17 mouse cellular contexts compared by ENCODE assay signal in genomic region chr2:154399325-154399724, GRCm38 (mm10). TPM values are rescaled to one million over a fixed set of nuclear protein-coding genes. Genes with fewer than 3 reads are reported as not detected.
A peak's percentile ranks its signal among the peaks of the same experiment; 100 is the strongest.
DNase-seq lines count a peak whose midpoint lies in the region; ATAC-seq and TF ChIP-seq lines count a peak whose summit lies in the region.
"Had no signal": no experiment of that assay in that cellular context is flagged by ENCODE, and none has a peak within 500 bp of the region (broad histone marks: within the 10 kb centered on the region; RNA-seq: fewer than 3 reads in every experiment).

No protein-coding gene starts in this region.

- no peak for TF ChIP-seq POLR2A in lung, adult 2 months (IDR thresholded peaks at IDR 0.05; ENCODE audit: borderline replicate concordance, extremely low read depth, low read depth, low read length)

- peaks cover 3% of the 10 kb centered on the region; the same call in 1 of the 2 replicates for H3K36me3 ChIP-seq in hindbrain, postnatal 0 days (ENCODE audit: insufficient read depth, low read length)
- H3K36me3 ChIP-seq in kidney, embryonic 15.5 days = no peaks in the 10 kb centered on the region
- H3K36me3 ChIP-seq: embryonic facial prominence, embryonic 10.5 days; limb, embryonic 13.5 days had no signal

- H3K4me3 ChIP-seq in gastrocnemius, adult 2 months = no peak overlapping the region
- H3K4me3 ChIP-seq in left cerebral cortex, adult 2 months = no peak overlapping the region
- no peak overlapping the region for H3K4me3 ChIP-seq in hindbrain, postnatal 0 days (ENCODE audit: low read length)
- H3K4me3 ChIP-seq in lung, adult 2 months (replicated peaks; ENCODE audit: extremely low read depth, low read depth, low read length) = no peak overlapping the region
- no peak overlapping the region for H3K4me3 ChIP-seq in kidney, embryonic 15.5 days (replicated peaks)
- H3K4me3 ChIP-seq: embryonic facial prominence, embryonic 10.5 days; limb, embryonic 13.5 days; megakaryocyte, embryonic 14.5 days had no signal

- 28% methylated on average over 2 of the region's 2 CpGs for whole genome bisulfite sequencing in hindbrain, postnatal 0 days
- WGBS in lung, adult 2 months = 74% methylated on average over 2 of the region's 2 CpGs
- 85% methylated on average over 2 of the region's 2 CpGs for WGBS in kidney, embryonic 15.5 days

- TF ChIP-seq CTCF in gastrocnemius, adult 2 months (IDR thresholded peaks at IDR 0.05) = no peak
- no peak for TF ChIP-seq CTCF in left cerebral cortex, adult 2 months (IDR thresholded peaks at IDR 0.05)
- TF ChIP-seq CTCF in hindbrain, postnatal 0 days (IDR thresholded peaks at IDR 0.05; ENCODE audit: low read depth) = no peak
- TF ChIP-seq CTCF in lung, adult 2 months (IDR thresholded peaks at IDR 0.05; ENCODE audit: insufficient read depth, low read length) = no peak

- H3K4me2 ChIP-seq in hindbrain, postnatal 0 days (ENCODE audit: low read depth, low read length) = no peak overlapping the region
- H3K4me2 ChIP-seq in kidney, embryonic 15.5 days = no peak overlapping the region
- H3K4me2 ChIP-seq: limb, embryonic 13.5 days had no signal

- H3K27ac ChIP-seq in gastrocnemius, adult 2 months = peak overlapping the region; percentile 98
- peak overlapping the region; percentile 13; the same call in 1 of the 2 replicates for H3K27ac ChIP-seq in left cerebral cortex, adult 2 months
- peak overlapping the region; percentile 48; the same call in 1 of the 2 replicates for H3K27ac ChIP-seq in hindbrain, postnatal 0 days
- no peak overlapping the region for H3K27ac ChIP-seq in kidney, embryonic 15.5 days
- H3K27ac ChIP-seq: embryonic facial prominence, embryonic 10.5 days; limb, embryonic 13.5 days; stomach, postnatal 0 days had no signal

- H3K4me1 ChIP-seq in hindbrain, postnatal 0 days (ENCODE audit: insufficient read depth, low read length) = no peaks in the 10 kb centered on the region
- H3K4me1 ChIP-seq in lung, adult 2 months (ENCODE audit: control insufficient read depth, insufficient read depth, low read length) = no peaks in the 10 kb centered on the region
- H3K4me1 ChIP-seq in kidney, embryonic 15.5 days = peaks cover 15% of the 10 kb centered on the region
- H3K4me1 ChIP-seq: embryonic facial prominence, embryonic 10.5 days; megakaryocyte, embryonic 14.5 days had no signal

- no peaks in the 10 kb centered on the region for H3K27me3 ChIP-seq in hindbrain, postnatal 0 days (ENCODE audit: insufficient read depth, low read length)
- H3K27me3 ChIP-seq in kidney, embryonic 15.5 days = no peaks in the 10 kb centered on the region
- H3K27me3 ChIP-seq: limb, embryonic 13.5 days; Patski had no signal

- DNase-seq in gastrocnemius, adult 2 months = no peak
- DNase-seq in gastrocnemius, postnatal 10 days = no peak
- DNase-seq in left cerebral cortex, adult 2 months (ENCODE audit: extremely low spot score in 1 of 2, low spot score in 2 of 2) = no peak
- no peak for DNase-seq in left cerebral cortex, adult 11 months (ENCODE audit: low spot score)
- DNase-seq in brain, adult 2 months (ENCODE audit: low read depth, low spot score) = peak; percentile 66
- DNase-seq in hindbrain, postnatal 0 days (ENCODE audit: low spot score) = peak; percentile 64
- DNase-seq in lung, adult 2 months = no peak
- DNase-seq: adrenal gland, adult 2 months; lung, adult 18-20 months; thymus, postnatal 4 days had no signal

- intact Hi-C loops in gastrocnemius, adult 2 months (cut with DNase I) = no loop called here
- intact Hi-C loops in left cerebral cortex, adult 2 months (cut with DNase I) = no loop called here

- H3K9ac ChIP-seq in hindbrain, postnatal 0 days (replicated peaks; ENCODE audit: low read length) = no peak overlapping the region
- H3K9ac ChIP-seq in kidney, embryonic 15.5 days = no peak overlapping the region
- H3K9ac ChIP-seq: limb, embryonic 13.5 days had no signal

- H3K9me3 ChIP-seq in hindbrain, postnatal 0 days (ENCODE audit: low read length) = no peaks in the 10 kb centered on the region
- no peaks in the 10 kb centered on the region for H3K9me3 ChIP-seq in kidney, embryonic 15.5 days (replicated peaks)
- H3K9me3 ChIP-seq: embryonic facial prominence, embryonic 10.5 days; limb, embryonic 13.5 days; megakaryocyte, embryonic 14.5 days had no signal

- peak; percentile 81 for ATAC-seq in hindbrain, postnatal 0 days
- ATAC-seq in kidney, embryonic 15.5 days (replicated peaks; ENCODE audit: low FRiP score) = no peak
- ATAC-seq: intestine, embryonic 16.5 days; Patski had no signal

RNA-seq across cellular contexts. Expression of gene Snta1, which starts 8.6 kb away (rescaled TPM):
- total RNA-seq in gastrocnemius, adult 2 months (2021) = 100 to 1,000 TPM; 245 to 247 TPM
- total RNA-seq in gastrocnemius, postnatal 10 days (2021) = 100 to 1,000 TPM in 1 of 2 experiments, 10 to 100 TPM in 1; 95.6 to 128 TPM
- total RNA-seq in left cerebral cortex, adult 2 months (2021) = 10 to 100 TPM; 33.9 to 34.1 TPM
- 40.4 and 41.1 TPM in 2 replicates for total RNA-seq in hindbrain, postnatal 0 days (2014; rRNA removed)
- polyA plus RNA-seq in hindbrain, postnatal 0 days (2015; fragmentation: Nextera tagmentation; extraction: Ambion mirVana) = 20.0 and 20.1 TPM in 2 replicates
- polyA plus RNA-seq in lung, adult 2 months (2012; rRNA removed) = 22.5 and 24.1 TPM in 2 replicates
- polyA plus RNA-seq in kidney, embryonic 15.5 days (2015; fragmentation: Nextera tagmentation; extraction: Ambion mirVana) = 12.0 and 12.7 TPM in 2 replicates

RNA-seq across cellular contexts. Expression of gene Cdk5rap1, which starts 26.5 kb away (rescaled TPM):
- 10 to 100 TPM; 14.5 to 15.3 TPM for total RNA-seq in gastrocnemius, adult 2 months (2021)
- total RNA-seq in gastrocnemius, postnatal 10 days (2021) = 1 to 10 TPM; 8.2 to 9.7 TPM
- 10 to 100 TPM; 11.5 to 14.3 TPM for total RNA-seq in left cerebral cortex, adult 2 months (2021)
- 9.6 and 13.2 TPM in 2 replicates for total RNA-seq in hindbrain, postnatal 0 days (2014; rRNA removed)
- polyA plus RNA-seq in hindbrain, postnatal 0 days (2015; fragmentation: Nextera tagmentation; extraction: Ambion mirVana) = 5.0 and 6.6 TPM in 2 replicates
- 6.6 and 9.5 TPM in 2 replicates for polyA plus RNA-seq in lung, adult 2 months (2012; rRNA removed)
- 19.0 and 20.4 TPM in 2 replicates for polyA plus RNA-seq in kidney, embryonic 15.5 days (2015; fragmentation: Nextera tagmentation; extraction: Ambion mirVana)

RNA-seq across cellular contexts. Expression of gene Cbfa2t2, which starts 37.0 kb away (rescaled TPM):
- total RNA-seq in gastrocnemius, adult 2 months (2021) = 10 to 100 TPM; 13.4 to 17.9 TPM
- total RNA-seq in gastrocnemius, postnatal 10 days (2021) = 10 to 100 TPM; 18.4 to 21.6 TPM
- 10 to 100 TPM; 54.3 to 57.4 TPM for total RNA-seq in left cerebral cortex, adult 2 months (2021)
- total RNA-seq in hindbrain, postnatal 0 days (2014; rRNA removed) = 48.3 and 51.7 TPM in 2 replicates
- 31.6 and 33.4 TPM in 2 replicates for polyA plus RNA-seq in hindbrain, postnatal 0 days (2015; fragmentation: Nextera tagmentation; extraction: Ambion mirVana)
- polyA plus RNA-seq in lung, adult 2 months (2012; rRNA removed) = 8.8 and 12.7 TPM in 2 replicates
- polyA plus RNA-seq in kidney, embryonic 15.5 days (2015; fragmentation: Nextera tagmentation; extraction: Ambion mirVana) = 38.8 and 46.0 TPM in 2 replicates

Comparison
In these comparisons a context has a peak if more than half of its experiments do, and no peak if none do; other contexts are left out.
1. DNase-seq: peak in brain, adult 2 months (single experiment) and hindbrain, postnatal 0 days (single experiment); none in gastrocnemius, adult 2 months (single experiment), gastrocnemius, postnatal 10 days (single experiment), left cerebral cortex, adult 2 months (0 of 2), left cerebral cortex, adult 11 months (single experiment) and lung, adult 2 months (single experiment).